ENCODE assay signal across 8 mouse cellular contexts in genomic region chr6:51172331-51172791, GRCm38 (mm10).
DNase-seq lines count a peak whose midpoint lies in the region; ATAC-seq and TF ChIP-seq lines count a peak whose summit lies in the region.

No protein-coding gene starts in this region.

- 8% methylated on average over 12 of the region's 12 CpGs for WGBS in heart, postnatal 0 days

- no peak for TF ChIP-seq EP300 in heart, postnatal 0 days (IDR thresholded peaks at IDR 0.05; ENCODE audit: low read depth)

- H3K27ac ChIP-seq in ES-E14 (ENCODE audit: insufficient read depth, low read depth, low read length, poor library complexity, severe bottlenecking): no peak overlapping the region
- H3K27ac ChIP-seq in heart, postnatal 0 days (ENCODE audit: low read depth): peak overlapping the region; percentile 82

- H3K27me3 ChIP-seq in heart, postnatal 0 days (ENCODE audit: control insufficient read depth, insufficient read depth, low read length): peaks cover 38% of the 10 kb centered on the region

- no peak for TF ChIP-seq CTCF in heart, postnatal 0 days (IDR thresholded peaks at IDR 0.05; ENCODE audit: low read depth)

- in situ Hi-C loops in ES-E14 (cut with MboI; ENCODE audit: low sequenced_read_pairs in 2 of 2, unreplicated experiment in 2 of 2): loop anchor here (5.0 to 25.0 kb wide), 5 partner anchors 360 to 1142 kb away; partner anchors contain the start of genes Evx1 (in 1 of the 2), Hoxa2 (in 1 of the 2) and Hoxa7 (in 1 of the 2)

- peak overlapping the region in 1 of 2 experiments; percentile 35; a peak in 2 of 4 replicates for H3K4me3 ChIP-seq in ES-E14 (ENCODE audit: insufficient read depth in 1 of 2, low read depth in 1 of 2, low read length in 2 of 2, poor library complexity in 1 of 2, severe bottlenecking in 1 of 2)
- H3K4me3 ChIP-seq in heart, postnatal 0 days (ENCODE audit: low read depth, low read length): peak overlapping the region; percentile 48

- no peaks in the 10 kb centered on the region for H3K9me3 ChIP-seq in ES-E14 (ENCODE audit: control insufficient read depth, insufficient read depth, low read depth, low read length)
- H3K9me3 ChIP-seq in heart, postnatal 0 days (replicated peaks; ENCODE audit: control insufficient read depth, low read length): no peaks in the 10 kb centered on the region

- no peak overlapping the region for H3K9ac ChIP-seq in ES-E14 (ENCODE audit: insufficient read depth, low read depth, low read length, poor library complexity, severe bottlenecking)
- H3K9ac ChIP-seq in heart, postnatal 0 days (replicated peaks; ENCODE audit: low read depth, low read length): peak overlapping the region; percentile 47

- ATAC-seq in heart, postnatal 0 days (ENCODE audit: insufficient read depth, low read depth): peak; percentile 8; the same call in 1 of the 2 replicates
- no peak for ATAC-seq in CD4-positive, CD25-positive, alpha-beta regulatory T cell, adult 4 months
- no peak for ATAC-seq in frontal cortex, adult (ENCODE audit: low TSS enrichment)

- peaks cover 0 to 4% of the 10 kb centered on the region in 2 experiments; a peak in 1 of 4 replicates for H3K4me1 ChIP-seq in ES-E14 (ENCODE audit: control insufficient read depth in 2 of 2, insufficient read depth in 2 of 2, low read length in 2 of 2, poor library complexity in 1 of 2)
- peaks cover 11% of the 10 kb centered on the region; the same call in 1 of the 2 replicates for H3K4me1 ChIP-seq in heart, postnatal 0 days (ENCODE audit: control insufficient read depth, insufficient read depth)

- H3K36me3 ChIP-seq in ES-E14 (ENCODE audit: control insufficient read depth, insufficient read depth, low read length, poor library complexity, severe bottlenecking): no peaks in the 10 kb centered on the region
- no peaks in the 10 kb centered on the region for H3K36me3 ChIP-seq in heart, postnatal 0 days (replicated peaks; ENCODE audit: control insufficient read depth, insufficient read depth, low read length)

- peak overlapping the region; percentile 78 for H3K4me2 ChIP-seq in heart, postnatal 0 days (ENCODE audit: low read depth, low read length)

- DNase-seq in 3T3-L1 (ENCODE audit: low read depth, low spot score) (peak; percentile 70), ES-E14 (ENCODE audit: low read depth, low spot score) (no peak), liver (peak; percentile 38)
- DNase-seq in heart, postnatal 0 days (ENCODE audit: low spot score): peak; percentile 32
- DNase-seq in retina, postnatal 1 day: peak; percentile 56
- no peak for DNase-seq in cerebellum, adult 9-10 months

TF ChIP-seq in ES-E14, 5 proteins besides CTCF, POLR2A, EP300 and RAD21:
- no peak for TF ChIP-seq ZC3H11A (IDR thresholded peaks at IDR 0.05; ENCODE audit: borderline replicate concordance, low read depth, low read length)
- TF ChIP-seq MAFK (IDR thresholded peaks at IDR 0.05; ENCODE audit: insufficient read depth, low read depth, low read length): peak; percentile 33; the same call in 1 of the 2 replicates

Comparison
In these comparisons a context has a peak if more than half of its experiments do, and no peak if none do; other contexts are left out.
1. DNase-seq: peak in 3T3-L1 (single experiment), heart, postnatal 0 days (single experiment), liver (single experiment) and retina, postnatal 1 day (single experiment); none in ES-E14 (single experiment) and cerebellum, adult 9-10 months (single experiment).